Mouse (Mus musculus) megakaryocyte-erythroid progenitor cell, adult 5-6 weeks (primary cell): ENCODE measurements around the gene Pif1. TPM values are rescaled to one million over a fixed set of nuclear protein-coding genes. Genes with fewer than 3 reads are reported as not detected.

Experiments used
- ATAC-seq: replicated peaks from 2 replicates; pipeline ENCODE4 v1.8.0; 2016; ENCODE audit warnings: mild to moderate bottlenecking, inconsistent platforms; ENCODE audit not compliant: severe bottlenecking, poor library complexity, low FRiP score, low TSS enrichment
- total RNA-seq, 2 experiments: library from RNA; stranded (forward) in 1 of 2; stranded (reverse) in 1 of 2; fragments of 200-1000, 215-1000 nt in 1 of 2; fragments of >200 nt in 1 of 2; fragmentation: Nextera tagmentation in 1 of 2; gene quantifications; 2 replicates each; pipeline ENCODE4 v1.2.3; 2014 to 2017

Gene Pif1
- total RNA-seq, 2 experiments from 2014 or later = 6.6 to 14.3 TPM

GRCm38 (mm10) chr9:65629767-65630630, 43.0 kb downstream of the Pif1 start:
- ATAC-seq = peak; percentile 51; the same call in 1 of the 2 replicates

- ATAC-seq = no peak
Measured at GRCm38 (mm10) chr9:65630631-65631353, 43.8 kb downstream of the Pif1 start.

GRCm38 (mm10) chr9:65631354-65632021, 44.5 kb downstream of the Pif1 start:
- ATAC-seq = no peak

GRCm38 (mm10) chr9:65635766-65636165, 48.8 kb downstream of the Pif1 start:
- ATAC-seq = no peak

- no peak for ATAC-seq
Measured at GRCm38 (mm10) chr9:65636926-65637325, 50.0 kb downstream of the Pif1 start.

GRCm38 (mm10) chr9:65639065-65639464, 52.1 kb downstream of the Pif1 start:
- no peak for ATAC-seq

- no peak for ATAC-seq
Measured at GRCm38 (mm10) chr9:65640838-65641410, 54.0 kb downstream of the Pif1 start.

GRCm38 (mm10) chr9:65641446-65642052, 54.6 kb downstream of the Pif1 start:
- ATAC-seq = no peak

GRCm38 (mm10) chr9:65642546-65642945, 55.6 kb downstream of the Pif1 start:
- no peak for ATAC-seq

- ATAC-seq = no peak
Measured at GRCm38 (mm10) chr9:65644960-65645359, 58.0 kb downstream of the Pif1 start.

Other genes starting within 250 kb of the Pif1 start
- gene Pdcd7, start 241.1 kb upstream of the Pif1 start, total RNA-seq (2014; fragmentation: Nextera tagmentation) = 7.6 and 11.1 TPM in 2 replicates
- gene Pdcd7, start 241.1 kb upstream of the Pif1 start, total RNA-seq (2017) = 13.1 and 21.6 TPM in 2 replicates
- not detected in 2 replicates for gene Ubap1l, start 226.1 kb upstream of the Pif1 start, total RNA-seq (2014; fragmentation: Nextera tagmentation)
- 0.56 TPM in 1 of 2 replicates, not detected in the other for gene Ubap1l, start 226.1 kb upstream of the Pif1 start, total RNA-seq (2017)
- not detected in 2 replicates for gene Kbtbd13, start 195.5 kb upstream of the Pif1 start, total RNA-seq (2014; fragmentation: Nextera tagmentation)
- not detected in 2 replicates for gene Kbtbd13, start 195.5 kb upstream of the Pif1 start, total RNA-seq (2017)
- gene Rasl12, start 188.7 kb upstream of the Pif1 start, total RNA-seq (2014; fragmentation: Nextera tagmentation) = not detected in 2 replicates
- 0.46 TPM in 1 of 2 replicates, not detected in the other for gene Rasl12, start 188.7 kb upstream of the Pif1 start, total RNA-seq (2017)
- gene Slc51b, start 164.2 kb upstream of the Pif1 start, total RNA-seq (2014; fragmentation: Nextera tagmentation) = not detected in 2 replicates
- not detected in 2 replicates for gene Slc51b, start 164.2 kb upstream of the Pif1 start, total RNA-seq (2017)
- gene Mtfmt, start 151.4 kb upstream of the Pif1 start, total RNA-seq (2014; fragmentation: Nextera tagmentation) = 18.1 and 20.2 TPM in 2 replicates
- 14.9 and 15.4 TPM in 2 replicates for gene Mtfmt, start 151.4 kb upstream of the Pif1 start, total RNA-seq (2017)
- 16.9 and 20.8 TPM in 2 replicates for gene Spg21, start 126.2 kb upstream of the Pif1 start, total RNA-seq (2014; fragmentation: Nextera tagmentation)
- gene Spg21, start 126.2 kb upstream of the Pif1 start, total RNA-seq (2017) = 28.4 and 29.9 TPM in 2 replicates
- gene Ankdd1a, start 67.0 kb upstream of the Pif1 start, total RNA-seq (2014; fragmentation: Nextera tagmentation) = not detected in 2 replicates
- not detected in 2 replicates for gene Ankdd1a, start 67.0 kb upstream of the Pif1 start, total RNA-seq (2017)
- 29.1 and 29.3 TPM in 2 replicates for gene Plekho2, start 7.1 kb upstream of the Pif1 start, total RNA-seq (2014; fragmentation: Nextera tagmentation)
- gene Plekho2, start 7.1 kb upstream of the Pif1 start, total RNA-seq (2017) = 14.2 and 16.8 TPM in 2 replicates
- gene Rbpms2, start 42.5 kb downstream of the Pif1 start, total RNA-seq (2014; fragmentation: Nextera tagmentation) = 1.9 TPM in 1 of 2 replicates, not detected in the other
- gene Rbpms2, start 42.5 kb downstream of the Pif1 start, total RNA-seq (2017) = 2.5 and 2.8 TPM in 2 replicates
- 22.1 and 23.4 TPM in 2 replicates for gene Oaz2, start 80.8 kb downstream of the Pif1 start, total RNA-seq (2014; fragmentation: Nextera tagmentation)
- 34.7 and 36.1 TPM in 2 replicates for gene Oaz2, start 80.8 kb downstream of the Pif1 start, total RNA-seq (2017)
- 25.5 and 31.8 TPM in 2 replicates for gene Zfp609, start 240.4 kb downstream of the Pif1 start, total RNA-seq (2014; fragmentation: Nextera tagmentation)
- gene Zfp609, start 240.4 kb downstream of the Pif1 start, total RNA-seq (2017) = 3.6 and 13.8 TPM in 2 replicates